Mouse (Mus musculus): ENCODE measurements around the gene Ikbkg. TPM values are rescaled to one million over a fixed set of nuclear protein-coding genes. Genes with fewer than 3 reads are reported as not detected.
"Not testable (repeated sequence)": the region's sequence is repeated elsewhere in the genome, so short reads cannot be mapped to it uniquely, and the experiment has no call there.

The Ikbkg gene
- 10 to 100 TPM; 34.9 to 43.6 (median 39.3) TPM for polyA plus RNA-seq (2017; shearing (Covaris generic))

DNA sequence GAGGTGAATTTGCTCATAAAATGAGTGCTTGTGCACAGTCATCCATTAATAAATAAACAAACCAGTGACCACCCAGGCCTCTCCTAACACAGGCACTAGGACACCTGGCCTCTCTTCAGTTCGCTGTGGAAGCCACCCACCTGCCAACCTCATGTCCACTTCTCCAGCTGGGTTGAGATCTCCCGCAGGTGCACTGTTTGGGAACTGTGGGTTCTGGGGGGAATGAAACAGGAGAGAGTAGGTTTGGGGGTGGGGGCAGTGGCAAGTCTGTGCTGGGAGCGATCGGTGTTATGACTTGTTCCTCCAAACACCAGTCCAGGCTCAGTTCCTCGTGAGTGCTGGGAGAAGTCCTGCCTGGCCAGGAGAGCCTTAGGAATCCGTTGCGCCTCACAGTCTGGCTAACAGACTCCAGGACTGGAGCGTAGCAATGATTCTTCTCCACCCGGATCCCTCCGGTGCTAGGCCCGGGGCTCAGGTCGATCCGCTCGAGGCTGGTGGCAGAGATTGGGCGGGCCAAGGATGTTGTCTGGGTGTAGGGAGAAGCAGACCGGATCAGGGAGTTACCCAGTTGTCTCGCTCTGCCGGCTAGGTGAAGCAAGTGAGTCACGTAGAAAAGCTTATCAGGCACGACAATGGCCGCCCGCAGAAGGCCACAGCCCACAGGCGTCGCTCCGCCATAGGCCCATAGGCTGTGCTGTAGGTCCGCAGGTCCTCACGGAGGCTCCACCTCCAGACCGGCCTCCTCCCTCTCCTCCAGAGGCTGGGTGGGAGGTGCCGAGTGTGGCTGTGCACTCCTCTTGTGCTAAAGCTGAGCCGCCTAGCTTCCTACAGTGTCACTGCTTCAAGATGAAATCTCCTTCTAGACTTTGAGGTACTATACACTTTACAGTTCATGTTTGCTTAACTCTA, at the start of gene Ikbkg, which contains the start of gene Fam3a:
Gene Ikbkg, plus strand, starts transcription at position 756 of the 909 bp plus-strand sequence.
Gene Fam3a, minus strand, starts transcription at position 738 of the 909 bp plus-strand sequence.
- peak; percentile 99 for ATAC-seq

DNA sequence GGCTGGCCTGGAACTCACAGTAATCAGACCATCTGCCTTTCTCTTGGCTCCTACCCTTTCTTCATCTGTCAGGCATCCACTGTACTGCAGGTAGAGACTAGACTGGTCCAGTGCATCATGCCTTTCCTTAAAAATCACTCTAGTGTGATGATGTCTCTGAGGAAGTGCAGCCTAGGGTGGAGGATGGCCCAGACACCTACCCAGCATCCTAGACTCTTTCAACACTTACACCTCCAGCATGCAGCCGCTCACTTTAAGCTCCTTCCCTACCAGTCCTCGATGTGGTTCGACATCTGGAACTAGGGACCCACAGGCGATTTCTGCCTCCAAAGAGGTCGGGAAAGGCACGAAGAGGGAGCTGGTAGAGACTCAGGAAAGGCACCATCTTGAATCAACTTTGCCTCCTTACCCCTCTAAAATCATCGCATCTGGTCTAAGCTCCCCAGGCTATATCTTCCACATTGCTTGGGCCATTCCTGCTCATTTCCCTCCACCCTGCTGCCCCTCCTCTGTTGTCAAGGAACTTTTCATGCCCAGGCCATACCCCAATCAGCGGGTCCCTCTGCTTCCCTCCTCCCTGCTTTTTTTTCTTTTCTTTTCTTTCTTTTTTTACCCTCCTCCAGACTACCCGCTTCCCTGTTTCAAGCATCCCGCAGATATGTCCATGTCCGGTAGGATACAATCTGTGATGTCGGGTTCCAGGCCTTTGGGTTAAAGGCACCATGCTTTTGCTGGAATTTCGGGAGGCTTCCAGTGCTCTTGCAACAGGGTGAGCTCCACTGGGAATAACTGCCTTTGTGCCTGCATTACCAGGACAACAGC, 40.2 kb upstream of the Ikbkg start:
- no peak for ATAC-seq

DNA sequence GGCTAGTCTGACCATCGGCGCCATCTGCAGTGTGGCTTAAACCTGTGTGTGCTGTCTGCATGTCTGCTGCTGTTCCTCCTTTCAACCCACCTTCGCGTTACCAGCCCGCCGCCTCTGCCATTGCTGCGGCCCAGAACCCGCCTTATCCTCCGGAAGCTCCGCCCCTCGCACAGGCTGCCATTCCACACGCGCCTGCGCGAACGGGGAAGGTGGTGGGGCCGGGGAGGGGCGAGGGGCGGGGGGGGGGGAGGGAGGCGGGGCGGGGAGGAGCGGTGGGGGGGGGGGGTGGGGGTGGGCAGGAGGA, 39.7 kb upstream of the Ikbkg start, which contains the start of gene Lage3:
Gene Lage3, minus strand, starts transcription at position 152 of the 304 bp plus-strand sequence.
- ATAC-seq = peak; percentile 84

DNA sequence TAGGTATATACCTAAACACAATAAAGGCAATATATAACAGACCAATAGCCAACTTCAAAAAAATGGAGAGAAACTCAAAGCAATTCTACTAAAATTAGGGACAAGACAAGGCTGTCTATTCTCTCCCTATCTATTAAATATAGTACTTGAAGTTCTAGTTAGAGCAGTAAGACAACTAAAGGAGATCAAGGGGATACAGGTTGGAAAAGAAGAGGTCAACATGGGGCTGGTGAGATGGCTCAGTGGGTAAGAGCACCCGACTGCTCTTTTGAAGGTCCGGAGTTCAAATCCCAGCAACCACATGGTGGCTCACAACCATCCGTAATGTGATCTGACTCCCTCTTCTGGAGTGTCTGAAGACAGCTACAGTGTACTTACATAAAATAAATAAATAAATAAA, 36.0 kb upstream of the Ikbkg start:
- ATAC-seq = not testable (repeated sequence)

DNA sequence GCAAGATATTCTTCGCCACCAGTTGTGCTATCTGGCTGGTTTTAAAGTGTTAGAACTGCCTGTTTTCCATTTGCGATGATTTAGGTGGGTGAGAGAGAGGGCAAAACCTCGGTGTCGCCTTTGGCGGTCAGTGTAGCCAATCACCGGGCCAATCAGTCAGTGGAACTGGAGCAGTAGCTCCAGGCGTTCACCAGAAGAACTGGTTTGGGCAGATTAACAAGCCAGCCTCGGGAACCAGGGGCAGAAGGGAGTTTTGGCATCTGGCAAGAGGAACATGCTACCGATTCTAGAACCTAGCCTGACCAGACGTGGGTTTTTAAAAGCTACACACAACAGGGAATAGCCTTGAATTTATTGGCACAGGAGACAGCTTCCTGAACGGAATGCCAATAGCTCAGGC, 33.9 kb upstream of the Ikbkg start:
- ATAC-seq = no peak

DNA sequence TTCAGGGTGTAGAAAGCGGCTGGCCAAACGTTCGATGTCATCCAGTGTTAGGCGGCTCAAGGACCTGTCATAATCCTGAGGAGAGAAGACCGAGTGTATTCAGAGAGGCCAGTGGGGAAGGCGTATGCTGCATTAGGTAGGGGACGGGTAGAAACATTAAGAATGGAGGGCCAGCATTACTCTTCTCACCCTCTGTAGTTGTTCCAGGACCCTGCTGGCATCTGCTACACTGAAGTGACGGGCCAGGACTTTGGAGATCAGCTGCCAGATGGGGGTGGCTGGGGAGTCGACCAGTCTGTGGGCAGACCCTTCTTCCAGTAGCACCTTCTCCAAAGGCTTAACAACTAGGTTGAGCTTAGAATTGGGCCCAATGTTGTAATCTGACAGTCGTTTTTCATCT, 25.6 kb upstream of the Ikbkg start:
- no peak for ATAC-seq

DNA sequence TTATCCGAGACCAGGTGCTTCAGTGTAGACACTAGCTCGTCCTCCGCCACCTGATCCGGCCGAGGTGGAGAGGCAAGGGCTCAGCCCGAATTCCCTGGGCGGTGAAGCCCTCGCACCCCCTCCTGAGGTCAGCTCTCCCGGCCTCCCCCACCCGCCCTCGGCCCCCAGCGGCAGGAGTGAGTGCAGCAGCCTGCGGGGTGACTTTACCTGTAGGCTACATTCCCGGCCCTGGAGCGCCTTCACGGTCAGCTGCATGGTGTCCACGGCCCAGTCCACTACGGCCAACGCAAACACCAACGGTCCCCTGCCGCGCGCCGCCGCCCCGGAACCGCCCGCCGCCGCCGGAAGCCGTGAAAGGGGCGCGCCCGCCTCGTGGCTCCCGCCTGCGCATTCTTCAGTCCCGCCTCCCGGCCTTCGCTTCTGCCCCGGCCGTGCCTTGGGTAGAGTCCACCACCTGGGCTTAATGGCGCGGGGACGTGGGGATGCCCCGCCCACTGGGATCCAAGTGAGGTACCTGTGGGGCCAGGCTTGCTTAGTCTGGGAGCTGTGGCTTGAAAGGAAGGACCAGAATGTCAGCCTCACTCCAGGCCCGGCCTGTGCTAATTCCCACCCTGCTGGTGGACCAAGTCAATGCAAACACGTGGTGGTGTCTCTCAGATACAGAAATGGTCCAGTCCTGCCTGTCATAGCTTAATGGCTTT, 24.7 kb upstream of the Ikbkg start:
- peak; percentile 65 for ATAC-seq

DNA sequence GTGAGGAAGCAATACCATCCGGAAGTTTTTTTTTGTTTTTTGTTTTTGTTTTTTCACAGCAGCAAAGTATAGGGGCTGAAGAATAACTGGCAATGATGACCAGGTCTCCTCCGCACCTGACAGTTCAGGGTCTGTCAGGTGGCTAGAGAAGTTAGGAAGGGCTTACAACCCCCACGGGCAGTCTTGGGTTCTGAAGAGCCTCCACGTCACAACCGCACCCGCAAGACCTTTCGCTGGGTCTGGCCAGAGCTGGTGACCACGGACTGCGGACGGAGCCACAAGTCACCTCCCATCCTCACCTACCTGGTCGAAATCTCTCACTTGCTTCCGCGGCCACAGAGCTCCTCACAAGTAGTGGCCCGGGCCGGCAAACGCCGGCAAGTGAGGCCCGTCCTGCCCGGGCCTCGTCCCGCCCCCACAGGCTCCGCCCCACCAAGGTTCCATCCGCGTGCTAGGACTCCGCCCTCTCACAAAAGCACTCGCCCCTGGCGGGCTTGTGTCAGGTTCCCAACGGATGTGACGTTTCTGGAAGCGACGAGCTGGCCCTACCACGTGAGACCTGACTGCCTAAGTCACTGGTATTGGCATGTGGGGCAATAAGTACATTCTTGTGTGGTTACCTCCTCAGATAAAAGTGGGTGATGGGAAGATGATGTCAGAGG, 20.1 kb upstream of the Ikbkg start, which contains the start of the genes Ubl4a and Slc10a3:
Gene Ubl4a, minus strand, starts transcription at position 331 of the 662 bp plus-strand sequence.
Gene Slc10a3, minus strand, starts transcription at position 462 of the 662 bp plus-strand sequence.
- peak; percentile 96 for ATAC-seq

DNA sequence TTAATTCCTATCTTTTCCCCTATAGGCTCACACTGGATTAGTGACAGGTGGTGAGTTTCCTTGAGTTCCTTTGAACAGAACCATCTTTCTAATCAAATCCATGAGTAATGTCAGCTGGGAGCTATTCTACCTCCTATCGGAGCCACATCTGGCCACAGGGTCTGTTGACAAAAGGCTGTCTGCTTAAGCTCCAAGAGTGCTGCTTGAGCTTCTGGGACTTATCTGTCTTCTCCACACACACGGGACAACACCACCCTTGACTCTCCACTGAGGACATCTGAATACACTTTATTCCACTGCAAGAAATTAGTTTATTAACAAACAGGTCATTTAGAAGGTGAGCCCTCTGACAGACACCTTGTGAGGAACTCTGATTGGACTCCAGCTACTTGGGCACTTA, 8.6 kb upstream of the Ikbkg start:
- no peak for ATAC-seq

DNA sequence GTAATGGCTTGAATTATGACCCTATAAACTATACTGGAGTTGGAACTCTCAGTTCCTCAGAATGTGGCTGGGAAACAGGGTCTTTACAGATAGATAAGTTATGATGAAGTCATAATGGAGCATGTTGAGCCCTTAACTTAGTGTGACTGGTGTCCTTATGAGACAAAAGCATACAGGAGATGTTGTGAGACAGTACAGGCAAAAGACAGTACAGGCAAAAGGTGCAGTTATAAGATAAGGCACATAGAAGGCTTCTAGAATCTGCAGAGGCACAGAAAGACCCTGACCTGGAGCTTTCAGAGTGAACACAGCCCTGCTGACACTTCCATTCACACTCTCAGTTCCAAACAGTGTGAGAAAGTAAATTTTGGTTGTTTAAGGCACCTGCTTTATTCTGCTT, 4.9 kb upstream of the Ikbkg start:
- ATAC-seq = no peak

DNA sequence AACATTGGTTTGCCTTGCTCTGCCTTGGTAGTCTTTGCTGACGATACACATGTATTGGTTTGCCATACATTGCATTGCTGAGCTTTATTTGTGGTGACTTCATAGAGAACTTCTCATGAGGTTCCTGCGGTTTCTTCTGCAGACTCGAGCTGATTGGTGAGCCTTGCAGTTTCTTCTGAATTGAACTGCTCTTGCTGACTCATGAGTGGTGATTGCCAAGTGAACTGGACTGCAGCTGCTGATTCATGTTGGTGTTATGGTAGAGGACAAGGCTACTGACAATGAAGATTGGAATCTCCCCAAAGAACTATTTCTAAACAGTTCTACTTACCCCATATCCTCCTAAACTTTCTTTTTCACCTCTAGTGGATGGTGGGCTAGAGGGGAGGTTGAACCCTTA, 7.0 kb downstream of the Ikbkg start:
- ATAC-seq = no peak

DNA sequence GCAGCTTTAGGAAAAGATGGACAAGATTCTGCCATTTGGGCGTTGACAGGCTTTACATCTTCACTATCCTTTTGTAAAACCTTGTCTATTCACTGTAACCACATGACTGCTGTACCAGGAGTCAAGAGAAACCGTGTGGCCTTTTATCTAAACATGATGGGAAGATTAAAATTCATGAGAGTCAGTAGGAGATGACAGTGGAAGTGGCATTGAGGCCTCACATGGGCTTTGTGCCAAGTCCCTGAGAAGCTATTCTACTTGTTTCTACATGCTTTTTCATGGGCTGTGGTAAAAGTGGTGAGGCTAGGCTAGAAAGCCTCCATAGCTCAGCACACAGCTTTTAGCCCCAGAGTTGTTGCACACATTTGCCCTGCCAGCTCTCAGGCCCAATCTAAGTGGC, 15.2 kb downstream of the Ikbkg start:
- ATAC-seq = no peak

DNA sequence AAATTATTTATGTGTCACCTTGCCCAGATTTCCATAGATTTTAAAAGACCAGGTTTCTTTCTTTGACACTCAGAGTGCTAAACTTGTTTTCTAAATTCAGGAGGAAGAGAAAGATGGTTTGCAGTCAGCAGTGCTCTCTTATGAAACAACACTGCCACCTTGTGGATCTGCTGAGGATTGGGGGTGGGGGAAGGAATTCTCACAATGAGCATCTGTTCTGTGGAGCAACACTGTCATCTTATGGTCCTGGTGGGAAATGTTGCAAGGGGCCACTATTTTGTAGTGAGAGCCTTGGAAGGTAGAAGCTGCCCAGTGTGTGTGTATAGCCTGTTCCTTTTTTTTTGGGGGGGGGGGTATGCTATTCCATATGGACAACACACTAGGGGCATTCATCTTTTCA, 20.3 kb downstream of the Ikbkg start:
- ATAC-seq = peak; percentile 85

DNA sequence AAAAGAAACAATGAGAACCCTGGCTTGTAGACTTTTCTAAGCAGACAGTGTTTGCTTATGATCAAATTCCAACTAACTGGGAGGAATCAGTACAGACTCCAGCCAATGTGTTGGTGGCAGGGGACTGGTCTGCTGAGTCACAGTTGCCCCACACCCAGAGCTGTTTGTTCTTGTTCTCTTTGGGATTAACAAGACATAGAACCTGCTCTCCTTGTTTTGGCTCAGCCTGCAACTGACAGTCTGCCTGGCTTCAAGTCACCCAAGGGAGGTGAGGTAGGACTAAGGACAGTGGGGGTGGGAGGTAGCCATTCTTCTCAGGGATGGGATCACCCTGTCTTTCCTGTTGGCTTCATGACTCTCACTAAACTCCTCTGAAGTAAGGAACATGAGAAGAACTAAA, 31.4 kb downstream of the Ikbkg start:
- ATAC-seq = no peak

DNA sequence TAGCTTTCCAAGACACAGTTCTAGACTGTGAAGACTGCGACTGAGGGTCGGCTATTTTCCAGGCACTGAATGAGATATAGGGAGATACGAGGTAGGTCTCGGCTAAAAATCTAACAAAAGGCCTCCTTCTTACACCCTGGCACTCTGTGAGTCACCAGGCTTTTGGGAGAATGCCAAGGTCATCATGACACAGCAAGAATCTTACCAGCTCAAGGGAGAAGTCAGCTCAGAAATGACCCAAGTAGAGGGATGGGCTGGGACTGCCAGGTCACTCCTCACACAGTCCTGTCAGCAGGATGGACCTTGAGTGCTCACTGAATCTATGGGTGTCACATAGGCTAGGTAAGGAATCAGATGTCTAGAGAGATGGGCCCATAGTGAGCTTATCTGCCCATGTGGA, 32.1 kb downstream of the Ikbkg start:
- ATAC-seq = no peak

DNA sequence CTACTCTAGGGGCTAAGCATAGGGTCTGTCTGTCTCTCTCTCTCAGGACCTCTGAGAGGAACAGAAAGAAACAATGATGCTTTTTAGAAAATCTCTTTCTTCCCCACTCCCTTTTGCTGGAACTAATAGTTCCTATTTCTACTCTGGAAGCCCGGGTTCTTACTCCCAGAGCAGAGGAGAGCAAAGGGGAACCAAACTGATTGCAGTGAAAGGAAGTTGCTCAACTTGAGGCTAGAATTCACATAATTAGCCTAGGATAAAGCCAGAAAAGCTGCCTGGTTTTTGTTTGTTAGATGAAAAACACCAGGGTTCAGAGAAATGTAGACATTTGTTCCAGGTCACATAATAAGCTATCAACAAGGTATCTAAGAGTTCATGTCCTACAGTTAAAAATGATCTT, 33.2 kb downstream of the Ikbkg start:
- ATAC-seq = no peak

DNA sequence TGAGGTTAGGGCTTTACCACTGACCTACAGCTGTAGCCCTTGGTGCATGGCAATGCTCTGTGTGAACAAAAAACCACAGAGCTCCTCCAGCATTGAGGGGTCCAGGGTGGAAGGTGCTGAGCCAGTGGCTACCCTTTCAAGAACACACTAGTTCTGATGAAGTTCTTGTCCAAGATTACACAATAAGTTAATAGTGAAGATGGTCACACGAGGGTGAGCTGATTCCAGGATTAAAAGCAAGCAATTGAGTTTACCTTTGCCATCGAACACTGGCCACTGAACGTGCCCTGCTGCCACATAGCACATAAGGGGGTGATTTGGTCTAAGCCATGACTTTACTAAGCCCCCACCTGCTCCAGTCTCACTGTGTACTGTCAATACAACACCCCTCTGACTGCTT, 34.0 kb downstream of the Ikbkg start:
- no peak for ATAC-seq

DNA sequence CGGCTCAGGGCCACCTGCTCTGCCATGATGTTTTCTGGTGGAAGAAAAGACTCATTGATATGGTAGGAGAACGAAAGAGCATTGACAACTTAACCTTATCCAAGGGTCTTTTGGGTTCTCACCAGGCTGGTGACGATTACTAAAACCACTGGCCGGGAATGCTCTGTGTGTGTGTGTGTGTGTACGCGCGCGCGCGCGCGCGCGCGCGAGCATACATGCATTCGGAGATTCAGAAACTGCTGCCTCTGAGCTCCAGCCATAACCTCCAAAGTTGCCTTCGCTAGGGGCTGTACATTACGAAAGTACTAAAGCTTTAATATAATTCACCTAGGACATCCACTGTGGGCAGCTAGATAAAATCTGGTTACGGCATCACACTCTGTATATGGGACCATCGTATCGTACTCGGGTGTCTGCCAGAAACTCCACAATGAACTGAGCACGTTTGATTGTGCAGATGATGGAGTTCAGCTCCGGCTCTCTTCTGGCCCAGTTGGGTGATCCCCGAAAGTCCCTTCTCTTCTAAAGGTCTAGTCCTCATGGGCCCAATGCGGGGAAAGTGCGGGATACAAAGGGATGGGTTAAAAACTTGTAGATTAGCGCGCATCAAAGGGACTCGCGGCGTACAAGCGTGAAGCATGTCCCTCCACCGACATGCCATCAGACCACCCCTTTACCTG, 35.2 kb downstream of the Ikbkg start:
- ATAC-seq = no peak

DNA sequence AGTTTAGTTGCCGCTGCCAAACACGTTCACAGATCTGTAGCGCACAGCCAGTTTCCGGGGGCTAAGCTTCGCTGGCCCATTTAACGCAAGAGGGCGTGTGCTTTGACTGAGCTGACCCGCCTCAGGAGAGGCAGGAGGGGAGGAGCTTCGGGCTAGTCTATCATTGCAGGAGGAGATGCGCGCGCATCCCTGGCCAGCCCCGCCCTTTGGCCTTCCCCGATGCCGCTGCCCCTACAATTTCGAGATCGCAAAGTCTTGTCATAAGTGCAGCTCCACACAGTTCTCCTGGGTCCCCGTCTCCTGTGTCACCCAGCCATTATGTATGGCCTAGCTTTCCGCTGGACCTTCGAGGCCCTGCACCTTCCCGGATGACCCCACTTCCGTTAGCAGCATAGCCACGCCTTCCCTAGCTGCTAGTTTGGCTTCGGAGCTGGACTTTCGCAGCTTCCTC, 35.8 kb downstream of the Ikbkg start, which contains the start of gene G6pdx:
Gene G6pdx, minus strand, starts transcription at position 369 of the 451 bp plus-strand sequence.
- peak; percentile 79 for ATAC-seq

DNA sequence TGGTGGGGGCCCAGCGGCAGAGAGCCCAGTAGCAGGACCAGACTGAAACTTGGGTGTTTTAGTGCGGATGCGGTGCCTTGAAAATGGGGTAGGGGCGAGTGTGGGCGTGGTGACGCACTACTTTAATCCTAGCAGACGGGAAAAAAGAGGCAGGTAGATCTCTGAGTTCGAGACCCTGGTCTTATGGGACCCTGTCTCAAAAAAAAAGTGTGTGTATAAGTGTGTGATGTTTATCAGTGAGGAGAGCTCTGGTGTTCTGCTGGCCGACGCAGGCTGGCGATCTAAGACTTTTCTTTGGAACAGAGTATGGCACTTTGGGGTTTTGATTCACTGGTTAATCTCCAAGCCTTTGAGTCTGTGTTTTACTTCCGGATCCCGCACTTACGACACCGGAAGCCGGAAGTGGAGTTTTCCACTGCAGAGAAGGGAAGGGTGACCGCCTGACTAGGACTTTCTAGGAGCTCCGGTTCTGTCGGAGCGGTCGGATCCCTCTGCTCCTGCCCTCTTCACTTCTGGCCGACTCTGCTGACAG, 36.3 kb downstream of the Ikbkg start:
- peak; percentile 71 for ATAC-seq

Data from inflammation-experienced regulatory T-cells, adult 6 months (primary cell).